Mouse (Mus musculus) heart, embryonic 10.5 days (tissue): ENCODE results near the gene Epyc. TPM values are rescaled to one million over a fixed set of nuclear protein-coding genes. Genes with fewer than 3 reads are reported as not detected.
"Not testable (repeated sequence)": the region's sequence is repeated elsewhere in the genome, so short reads cannot be mapped to it uniquely, and the experiment has no call there.

Source experiments
- DNase-seq: peaks from one replicate; pipeline ENCODE4 v3.0.0-alpha.2; 2017; ENCODE audit warnings: low spot score
- H3K27ac ChIP-seq: fragments of 300-500 bp; sonication (generic); 2 replicates; pipeline ENCODE4 v1.5.1; 2016; ENCODE audit warnings: mild to moderate bottlenecking
- H3K27me3 ChIP-seq: fragments of 300-500 bp; sonication (generic); 2 replicates; pipeline ENCODE4 v1.6.1; 2016; ENCODE audit warnings: mild to moderate bottlenecking; ENCODE audit not compliant: poor library complexity, insufficient read depth, severe bottlenecking
- H3K36me3 ChIP-seq: fragments of 300-500 bp; sonication (generic); 2 replicates; pipeline ENCODE4 v1.6.1; 2016; ENCODE audit warnings: mild to moderate bottlenecking, moderate library complexity
- H3K4me1 ChIP-seq: fragments of 300-500 bp; sonication (generic); 2 replicates; pipeline ENCODE4 v1.6.1; 2016; ENCODE audit warnings: mild to moderate bottlenecking
- H3K4me3 ChIP-seq: fragments of 300-500 bp; sonication (generic); 2 replicates; pipeline ENCODE4 v1.5.1; 2016; ENCODE audit warnings: mild to moderate bottlenecking, moderate library complexity
- H3K9me3 ChIP-seq: fragments of 300-500 bp; sonication (generic); 2 replicates; pipeline ENCODE4 v1.6.1; 2016; ENCODE audit warnings: mild to moderate bottlenecking, moderate library complexity
- WGBS: fragments of 180-500 bp; shearing (Covaris S2); methylation state at CpG from one replicate; pipeline ENCODE4 v1.1.7; 2016; 5-methylcytosine and 5-hydroxymethylcytosine counted together
- polyA plus RNA-seq: library from polyadenylated mRNA; unstranded; fragments of >200 nt; fragmentation: Nextera tagmentation; extraction: Ambion mirVana; gene quantifications from 2 replicates; pipeline ENCODE4 v1.2.1, GENCODE M21; 2016

The Epyc gene
- polyA plus RNA-seq, 1 experiment from 2014 or later: 0.29 TPM

- no peaks in the 10 kb centered on the region for H3K9me3 ChIP-seq
- H3K27ac ChIP-seq: no peak overlapping the region
- no peaks in the 10 kb centered on the region for H3K36me3 ChIP-seq
- DNase-seq: no peak
- WGBS: 70% methylated on average over 2 of the region's 2 CpGs
- H3K27me3 ChIP-seq: no peaks in the 10 kb centered on the region
- no peak overlapping the region for H3K4me3 ChIP-seq
- peaks cover 6% of the 10 kb centered on the region; the same call in 1 of the 2 replicates for H3K4me1 ChIP-seq
These were observed 74.2 kb downstream of the Epyc start for GRCm38 (mm10) chr10:97718021-97718420.

DNA sequence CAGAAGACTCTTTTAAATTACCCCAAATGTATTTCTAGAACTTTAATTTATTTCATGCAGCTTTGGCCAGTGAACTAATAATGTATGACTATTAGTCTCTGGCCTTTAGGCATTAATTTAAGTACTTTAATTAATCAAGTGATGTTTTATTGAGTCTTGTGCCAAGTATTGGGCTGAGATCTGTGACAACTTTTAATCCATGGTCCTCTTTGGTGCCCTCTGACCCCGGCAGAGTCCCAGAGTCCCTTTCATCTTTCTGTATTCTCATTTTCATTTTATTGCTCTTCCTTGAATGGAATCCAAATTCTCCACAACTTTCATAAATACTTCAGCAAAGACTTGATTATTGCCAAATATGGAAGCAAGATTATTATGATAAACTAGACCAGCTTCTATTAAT is 76.8 kb downstream of the Epyc start:
- no peak overlapping the region for H3K4me3 ChIP-seq
- DNase-seq: no peak
- 90% methylated on average over 1 of the region's 1 CpGs for WGBS
- H3K27me3 ChIP-seq: no peaks in the 10 kb centered on the region
- H3K27ac ChIP-seq: no peak overlapping the region
- no peaks in the 10 kb centered on the region for H3K4me1 ChIP-seq
- no peaks in the 10 kb centered on the region for H3K36me3 ChIP-seq
- H3K9me3 ChIP-seq: no peaks in the 10 kb centered on the region

DNA sequence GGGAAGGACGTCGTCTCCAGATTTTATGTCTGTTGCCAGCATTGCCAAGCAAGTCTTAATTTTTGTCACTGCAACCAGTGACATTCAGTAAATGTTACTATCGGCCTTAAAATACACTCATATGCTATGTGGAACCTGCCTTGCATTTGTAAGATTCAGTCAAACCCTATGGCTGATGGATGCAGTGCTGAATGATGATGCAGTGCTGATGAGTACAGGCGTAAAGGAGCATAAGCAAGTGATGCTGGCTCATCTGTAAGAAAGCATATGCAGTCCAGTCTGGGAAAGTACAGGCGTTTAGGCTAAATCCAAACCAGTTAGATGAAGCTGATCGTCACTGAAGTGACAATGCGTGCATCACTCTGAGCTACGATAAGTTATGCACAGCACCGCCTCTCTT is 78.8 kb downstream of the Epyc start:
- Histone ChIP-seq H3K36me3 (no peaks in the 10 kb centered on the region), H3K27ac (no peak overlapping the region), H3K9me3 (no peaks in the 10 kb centered on the region), H3K4me3 (no peak overlapping the region), H3K27me3 (no peaks in the 10 kb centered on the region), H3K4me1 (no peaks in the 10 kb centered on the region)
- DNase-seq: no peak
- WGBS: 90% methylated on average over 9 of the region's 9 CpGs

GRCm38 (mm10) chr10:97725929-97726328 is 82.1 kb downstream of the Epyc start:
- Histone ChIP-seq H3K27ac (no peak overlapping the region), H3K4me3 (no peak overlapping the region), H3K36me3 (no peaks in the 10 kb centered on the region), H3K27me3 (no peaks in the 10 kb centered on the region), H3K4me1 (no peaks in the 10 kb centered on the region), H3K9me3 (no peaks in the 10 kb centered on the region)
- DNase-seq: no peak
- 50% methylated on average over 1 of the region's 1 CpGs for WGBS

- H3K4me1 ChIP-seq, H3K36me3 ChIP-seq, H3K27ac ChIP-seq, H3K9me3 ChIP-seq, H3K4me3 ChIP-seq, H3K27me3 ChIP-seq, DNase-seq: not testable (repeated sequence)
These were observed 82.8 kb downstream of the Epyc start, which contains the start of gene C030005K15Rik for GRCm38 (mm10) chr10:97726655-97727054. TSS of gene C030005K15Rik (minus strand) at chr10:97726755.

Other genes starting within 250 kb of the Epyc start
- gene Dcn, start 164.5 kb upstream of the Epyc start, polyA plus RNA-seq: 47.6 and 49.3 TPM in 2 replicates
- 17.5 and 50.5 TPM in 2 replicates for gene Lum, start 78.9 kb upstream of the Epyc start, polyA plus RNA-seq
- gene Kera, start 37.2 kb upstream of the Epyc start, polyA plus RNA-seq: not detected in 2 replicates
- not detected in 2 replicates for gene Ccer1, start 49.0 kb downstream of the Epyc start, polyA plus RNA-seq
- not detected in 2 replicates for gene C030005K15Rik, start 82.7 kb downstream of the Epyc start, polyA plus RNA-seq